Mouse (Mus musculus): ENCODE results near the gene Phf10. TPM values are rescaled to one million over a fixed set of nuclear protein-coding genes. Genes with fewer than 3 reads are reported as not detected.

Phf10 gene
- polyA plus RNA-seq, 1 experiment from 2014 or later, result 31.3 TPM

GRCm38 (mm10) chr17:14928631-14929030, 32.4 kb downstream of the Phf10 start:
- ATAC-seq (ENCODE audit: low FRiP score) (no peak), DNase-seq (ENCODE audit: low spot score, missing footprints) (no peak)
- no peaks in the 10 kb centered on the region for H3K27me3 ChIP-seq (ENCODE audit: control insufficient read depth, insufficient read depth, low read length)
- H3K9ac ChIP-seq (ENCODE audit: low read length), result no peak overlapping the region
- H3K4me2 ChIP-seq, result no peak overlapping the region
- WGBS, result 73% methylated on average over 5 of the region's 5 CpGs
- no peak overlapping the region for H3K4me3 ChIP-seq (ENCODE audit: low read depth, low read length)
- no peaks in the 10 kb centered on the region for H3K4me1 ChIP-seq (ENCODE audit: control insufficient read depth, insufficient read depth, low read length)
- H3K36me3 ChIP-seq (ENCODE audit: control insufficient read depth, insufficient read depth, low read length), result no peaks in the 10 kb centered on the region
- no peaks in the 10 kb centered on the region for H3K9me3 ChIP-seq (ENCODE audit: control insufficient read depth, low read length)
- H3K27ac ChIP-seq (ENCODE audit: low read depth, low read length), result no peak overlapping the region

- H3K27ac ChIP-seq (ENCODE audit: low read depth, low read length), result no peak overlapping the region
- H3K36me3 ChIP-seq (ENCODE audit: control insufficient read depth, insufficient read depth, low read length), result no peaks in the 10 kb centered on the region
- H3K4me3 ChIP-seq (ENCODE audit: low read depth, low read length), result no peak overlapping the region
- WGBS, result 81% methylated on average over 8 of the region's 8 CpGs
- no peaks in the 10 kb centered on the region for H3K27me3 ChIP-seq (ENCODE audit: control insufficient read depth, insufficient read depth, low read length)
- ATAC-seq (ENCODE audit: low FRiP score) (no peak), DNase-seq (ENCODE audit: low spot score, missing footprints) (no peak)
- no peak overlapping the region for H3K4me2 ChIP-seq
- no peak overlapping the region for H3K9ac ChIP-seq (ENCODE audit: low read length)
- no peaks in the 10 kb centered on the region for H3K9me3 ChIP-seq (ENCODE audit: control insufficient read depth, low read length)
- H3K4me1 ChIP-seq (ENCODE audit: control insufficient read depth, insufficient read depth, low read length), result no peaks in the 10 kb centered on the region
These were observed 33.3 kb downstream of the Phf10 start for GRCm38 (mm10) chr17:14927644-14928218.

- ATAC-seq (ENCODE audit: low FRiP score) (no peak), DNase-seq (ENCODE audit: low spot score, missing footprints) (no peak)
- Histone ChIP-seq H3K4me1 (ENCODE audit: control insufficient read depth, insufficient read depth, low read length) (no peaks in the 10 kb centered on the region), H3K36me3 (ENCODE audit: control insufficient read depth, insufficient read depth, low read length) (no peaks in the 10 kb centered on the region), H3K4me3 (ENCODE audit: low read depth, low read length) (no peak overlapping the region), H3K9me3 (ENCODE audit: control insufficient read depth, low read length) (no peaks in the 10 kb centered on the region), H3K27me3 (ENCODE audit: control insufficient read depth, insufficient read depth, low read length) (no peaks in the 10 kb centered on the region), H3K9ac (ENCODE audit: low read length) (no peak overlapping the region), H3K27ac (ENCODE audit: low read depth, low read length) (no peak overlapping the region), H3K4me2 (no peak overlapping the region)
- 78% methylated on average over 6 of the region's 6 CpGs for WGBS
These were observed 39.5 kb downstream of the Phf10 start for GRCm38 (mm10) chr17:14921582-14921981.

GRCm38 (mm10) chr17:14917866-14918265, 43.2 kb downstream of the Phf10 start:
- 90% methylated on average over 8 of the region's 8 CpGs for WGBS
- no peak for ATAC-seq (ENCODE audit: low FRiP score)
- H3K9ac ChIP-seq (ENCODE audit: low read length), result no peak overlapping the region
- no peak overlapping the region for H3K4me2 ChIP-seq
- DNase-seq (ENCODE audit: low spot score, missing footprints), result no peak
- no peaks in the 10 kb centered on the region for H3K4me1 ChIP-seq (ENCODE audit: control insufficient read depth, insufficient read depth, low read length)
- H3K27ac ChIP-seq (ENCODE audit: low read depth, low read length), result no peak overlapping the region
- H3K27me3 ChIP-seq (ENCODE audit: control insufficient read depth, insufficient read depth, low read length), result no peaks in the 10 kb centered on the region
- H3K36me3 ChIP-seq (ENCODE audit: control insufficient read depth, insufficient read depth, low read length), result no peaks in the 10 kb centered on the region
- H3K4me3 ChIP-seq (ENCODE audit: low read depth, low read length), result no peak overlapping the region
- no peaks in the 10 kb centered on the region for H3K9me3 ChIP-seq (ENCODE audit: control insufficient read depth, low read length)

GRCm38 (mm10) chr17:14914401-14914800, 46.7 kb downstream of the Phf10 start:
- Histone ChIP-seq H3K27ac (ENCODE audit: low read depth, low read length) (no peak overlapping the region), H3K4me2 (no peak overlapping the region), H3K4me1 (ENCODE audit: control insufficient read depth, insufficient read depth, low read length) (no peaks in the 10 kb centered on the region), H3K9ac (ENCODE audit: low read length) (no peak overlapping the region), H3K36me3 (ENCODE audit: control insufficient read depth, insufficient read depth, low read length) (no peaks in the 10 kb centered on the region), H3K27me3 (ENCODE audit: control insufficient read depth, insufficient read depth, low read length) (no peaks in the 10 kb centered on the region), H3K4me3 (ENCODE audit: low read depth, low read length) (no peak overlapping the region), H3K9me3 (ENCODE audit: control insufficient read depth, low read length) (no peaks in the 10 kb centered on the region)
- WGBS, result 89% methylated on average over 4 of the region's 4 CpGs
- no peak for DNase-seq (ENCODE audit: low spot score, missing footprints)
- ATAC-seq (ENCODE audit: low FRiP score), result no peak

GRCm38 (mm10) chr17:14912981-14913380, 48.1 kb downstream of the Phf10 start:
- WGBS, result 93% methylated on average over 8 of the region's 8 CpGs
- Histone ChIP-seq H3K9ac (ENCODE audit: low read length) (no peak overlapping the region), H3K36me3 (ENCODE audit: control insufficient read depth, insufficient read depth, low read length) (no peaks in the 10 kb centered on the region), H3K9me3 (ENCODE audit: control insufficient read depth, low read length) (no peaks in the 10 kb centered on the region), H3K27ac (ENCODE audit: low read depth, low read length) (no peak overlapping the region), H3K4me1 (ENCODE audit: control insufficient read depth, insufficient read depth, low read length) (no peaks in the 10 kb centered on the region), H3K27me3 (ENCODE audit: control insufficient read depth, insufficient read depth, low read length) (no peaks in the 10 kb centered on the region), H3K4me3 (ENCODE audit: low read depth, low read length) (no peak overlapping the region), H3K4me2 (no peak overlapping the region)
- no peak for DNase-seq (ENCODE audit: low spot score, missing footprints)
- no peak for ATAC-seq (ENCODE audit: low FRiP score)

GRCm38 (mm10) chr17:14912420-14912819, 48.7 kb downstream of the Phf10 start:
- no peak for DNase-seq (ENCODE audit: low spot score, missing footprints)
- H3K4me3 ChIP-seq (ENCODE audit: low read depth, low read length), result no peak overlapping the region
- H3K9me3 ChIP-seq (ENCODE audit: control insufficient read depth, low read length), result no peaks in the 10 kb centered on the region
- 52% methylated on average over 6 of the region's 6 CpGs for WGBS
- H3K27me3 ChIP-seq (ENCODE audit: control insufficient read depth, insufficient read depth, low read length), result no peaks in the 10 kb centered on the region
- no peaks in the 10 kb centered on the region for H3K36me3 ChIP-seq (ENCODE audit: control insufficient read depth, insufficient read depth, low read length)
- no peak overlapping the region for H3K4me2 ChIP-seq
- no peak overlapping the region for H3K27ac ChIP-seq (ENCODE audit: low read depth, low read length)
- H3K9ac ChIP-seq (ENCODE audit: low read length), result no peak overlapping the region
- no peaks in the 10 kb centered on the region for H3K4me1 ChIP-seq (ENCODE audit: control insufficient read depth, insufficient read depth, low read length)
- no peak for ATAC-seq (ENCODE audit: low FRiP score)

GRCm38 (mm10) chr17:14910771-14911170, 50.3 kb downstream of the Phf10 start:
- ATAC-seq (ENCODE audit: low FRiP score) (no peak), DNase-seq (ENCODE audit: low spot score, missing footprints) (no peak)
- no peak overlapping the region for H3K4me2 ChIP-seq
- no peak overlapping the region for H3K9ac ChIP-seq (ENCODE audit: low read length)
- H3K4me1 ChIP-seq (ENCODE audit: control insufficient read depth, insufficient read depth, low read length), result no peaks in the 10 kb centered on the region
- WGBS, result 93% methylated on average over 5 of the region's 5 CpGs
- H3K4me3 ChIP-seq (ENCODE audit: low read depth, low read length), result no peak overlapping the region
- no peaks in the 10 kb centered on the region for H3K27me3 ChIP-seq (ENCODE audit: control insufficient read depth, insufficient read depth, low read length)
- H3K9me3 ChIP-seq (ENCODE audit: control insufficient read depth, low read length), result no peaks in the 10 kb centered on the region
- no peaks in the 10 kb centered on the region for H3K36me3 ChIP-seq (ENCODE audit: control insufficient read depth, insufficient read depth, low read length)
- no peak overlapping the region for H3K27ac ChIP-seq (ENCODE audit: low read depth, low read length)

- 79% methylated on average over 5 of the region's 5 CpGs for WGBS
- no peaks in the 10 kb centered on the region for H3K9me3 ChIP-seq (ENCODE audit: control insufficient read depth, low read length)
- no peak overlapping the region for H3K27ac ChIP-seq (ENCODE audit: low read depth, low read length)
- DNase-seq (ENCODE audit: low spot score, missing footprints), result no peak
- no peak for ATAC-seq (ENCODE audit: low FRiP score)
- no peaks in the 10 kb centered on the region for H3K27me3 ChIP-seq (ENCODE audit: control insufficient read depth, insufficient read depth, low read length)
- no peak overlapping the region for H3K4me2 ChIP-seq
- no peaks in the 10 kb centered on the region for H3K4me1 ChIP-seq (ENCODE audit: control insufficient read depth, insufficient read depth, low read length)
- H3K9ac ChIP-seq (ENCODE audit: low read length), result no peak overlapping the region
- H3K4me3 ChIP-seq (ENCODE audit: low read depth, low read length), result no peak overlapping the region
- H3K36me3 ChIP-seq (ENCODE audit: control insufficient read depth, insufficient read depth, low read length), result no peaks in the 10 kb centered on the region
These were observed 51.7 kb downstream of the Phf10 start for GRCm38 (mm10) chr17:14909331-14909730.

Measured in midbrain, embryonic 11.5 days (tissue).